Mouse (Mus musculus): Measurements from ENCODE around the gene Tsnax. TPM values are rescaled to one million over a fixed set of nuclear protein-coding genes. Genes with fewer than 3 reads are reported as not detected.

Tsnax gene
- polyA plus RNA-seq, 1 experiment from 2014 or later, result 130 TPM

DNA sequence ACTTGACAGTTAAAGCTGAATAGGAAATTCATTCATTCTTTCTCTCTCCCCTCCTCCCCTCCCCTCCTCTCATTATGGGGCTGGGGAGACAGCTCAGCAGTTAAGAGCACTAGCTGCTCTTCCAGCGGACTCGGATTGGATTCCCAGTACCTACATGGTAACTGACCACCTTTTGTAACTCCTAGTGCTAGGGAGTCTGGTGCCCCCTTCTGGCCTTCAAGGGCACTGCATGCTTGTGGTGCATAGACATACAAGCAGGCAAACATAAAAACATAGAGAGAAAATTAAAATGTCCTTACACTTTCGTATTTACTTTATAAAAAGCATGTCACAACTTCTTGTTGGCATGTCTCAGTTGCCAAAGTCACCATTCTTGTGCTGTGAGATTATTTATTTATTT is 32.8 kb upstream of the Tsnax start:
- Histone ChIP-seq H3K27ac (replicated peaks; ENCODE audit: low read depth, low read length) (no peak overlapping the region), H3K4me1 (ENCODE audit: control insufficient read depth, insufficient read depth, low read length) (no peaks in the 10 kb centered on the region), H3K4me2 (ENCODE audit: low read depth, low read length) (no peak overlapping the region), H3K4me3 (ENCODE audit: low read depth, low read length) (no peak overlapping the region), H3K27me3 (replicated peaks; ENCODE audit: control insufficient read depth, insufficient read depth, low read length) (no peaks in the 10 kb centered on the region), H3K9me3 (ENCODE audit: control insufficient read depth, low read length) (0 out of 2 replicates have a peak, but pooled peaks cover 3% of the 10 kb centered on the region), H3K9ac (ENCODE audit: low read depth, low read length) (no peak overlapping the region), H3K36me3 (ENCODE audit: control insufficient read depth, insufficient read depth, low read length) (no peaks in the 10 kb centered on the region)
- DNase-seq (ENCODE audit: low spot score) (no peak), ATAC-seq (ENCODE audit: low read depth) (no peak)
- 93% methylated on average over 3 of the region's 3 CpGs for WGBS

DNA sequence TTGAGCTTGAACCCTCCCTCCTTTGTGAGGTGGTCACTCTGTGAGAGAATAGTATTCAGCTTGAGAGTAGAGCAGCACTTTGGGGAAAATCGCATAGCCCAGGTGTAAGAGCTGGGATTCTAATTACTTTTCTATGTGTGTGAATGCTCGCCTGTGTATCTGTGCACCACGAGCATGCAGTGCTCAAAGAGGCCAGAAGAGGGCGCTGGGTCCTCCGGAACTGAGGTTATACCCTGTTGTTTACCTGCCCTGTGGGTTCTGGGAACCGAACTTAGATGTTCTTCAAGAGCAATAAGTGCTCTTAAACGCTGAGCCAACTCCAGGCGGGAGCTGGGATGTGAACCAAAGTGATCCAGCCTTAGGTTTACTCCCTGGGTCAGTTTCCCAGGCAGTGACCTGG is 32.0 kb upstream of the Tsnax start:
- no peaks in the 10 kb centered on the region for H3K27me3 ChIP-seq (replicated peaks; ENCODE audit: control insufficient read depth, insufficient read depth, low read length)
- no peak overlapping the region for H3K27ac ChIP-seq (replicated peaks; ENCODE audit: low read depth, low read length)
- no peak overlapping the region for H3K9ac ChIP-seq (ENCODE audit: low read depth, low read length)
- 83% methylated on average over 8 of the region's 8 CpGs for WGBS
- H3K4me3 ChIP-seq (ENCODE audit: low read depth, low read length), result no peak overlapping the region
- no peaks in the 10 kb centered on the region for H3K36me3 ChIP-seq (ENCODE audit: control insufficient read depth, insufficient read depth, low read length)
- ATAC-seq (ENCODE audit: low read depth) (no peak), DNase-seq (ENCODE audit: low spot score) (no peak)
- no peak overlapping the region for H3K4me2 ChIP-seq (ENCODE audit: low read depth, low read length)
- no peaks in the 10 kb centered on the region for H3K4me1 ChIP-seq (ENCODE audit: control insufficient read depth, insufficient read depth, low read length)
- 0 out of 2 replicates have a peak, but pooled peaks cover 3% of the 10 kb centered on the region for H3K9me3 ChIP-seq (ENCODE audit: control insufficient read depth, low read length)

DNA sequence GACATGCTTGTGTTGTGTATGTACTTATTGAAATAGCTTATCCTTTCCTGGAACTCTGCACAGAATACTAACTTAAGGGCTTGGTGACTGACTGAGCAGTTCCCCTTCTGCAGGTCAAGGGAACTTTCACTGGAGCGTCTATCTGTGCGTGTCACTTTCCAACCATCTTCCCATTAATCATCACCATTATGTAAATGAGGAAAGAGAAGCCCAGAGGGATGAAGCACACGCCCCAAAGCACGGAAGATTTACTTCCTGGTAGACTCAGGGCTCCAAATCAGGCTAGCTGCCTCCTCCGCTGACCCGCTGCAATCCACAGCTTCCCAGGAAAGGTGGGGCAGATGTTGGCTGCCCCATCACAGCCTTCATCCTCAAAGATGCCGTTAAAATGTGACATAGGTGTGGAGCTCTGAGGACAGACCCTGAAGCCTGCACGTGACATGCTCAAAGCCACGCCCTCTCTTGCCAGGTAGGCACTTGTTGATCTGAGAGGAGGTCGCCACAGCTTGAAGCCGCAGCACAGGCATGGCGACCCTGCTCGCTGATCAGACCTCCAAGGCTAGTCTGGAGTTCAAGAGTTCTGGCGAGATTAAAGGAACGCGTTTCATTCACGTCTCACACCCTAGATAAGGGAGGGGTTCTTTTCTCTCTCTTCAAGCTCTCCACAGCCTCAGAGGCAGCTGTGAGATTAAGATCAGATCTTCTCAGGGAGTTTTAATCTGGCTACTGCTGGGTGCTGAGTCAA is 21.7 kb upstream of the Tsnax start:
- Histone ChIP-seq H3K4me2 (ENCODE audit: low read depth, low read length) (peak overlapping the region; percentile 44), H3K4me3 (ENCODE audit: low read depth, low read length) (peak overlapping the region; percentile 7; the same call in 1 of the 2 replicates), H3K27me3 (replicated peaks; ENCODE audit: control insufficient read depth, insufficient read depth, low read length) (no peaks in the 10 kb centered on the region), H3K9me3 (ENCODE audit: control insufficient read depth, low read length) (no peaks in the 10 kb centered on the region), H3K27ac (replicated peaks; ENCODE audit: low read depth, low read length) (no peak overlapping the region), H3K36me3 (ENCODE audit: control insufficient read depth, insufficient read depth, low read length) (no peaks in the 10 kb centered on the region), H3K9ac (ENCODE audit: low read depth, low read length) (0 out of 2 replicates have a peak overlapping the region, but pooled peaks have one; percentile 11), H3K4me1 (ENCODE audit: control insufficient read depth, insufficient read depth, low read length) (no peaks in the 10 kb centered on the region)
- ATAC-seq (ENCODE audit: low read depth) (no peak), DNase-seq (ENCODE audit: low spot score) (no peak)
- WGBS, result 13% methylated on average over 17 of the region's 17 CpGs

DNA sequence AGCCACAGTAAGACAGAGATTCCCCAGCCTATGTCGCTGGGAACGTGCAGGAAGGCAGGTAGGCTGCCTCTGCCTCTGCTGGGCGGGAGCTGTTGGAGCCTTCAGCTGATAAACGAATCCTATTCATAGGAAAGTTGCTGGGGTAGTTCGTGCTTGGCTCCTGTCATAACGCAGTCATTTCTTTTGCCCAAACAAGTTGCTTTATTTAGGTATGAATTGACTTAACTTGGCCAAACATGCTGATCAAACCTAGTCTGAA is 21.2 kb upstream of the Tsnax start:
- no peaks in the 10 kb centered on the region for H3K36me3 ChIP-seq (ENCODE audit: control insufficient read depth, insufficient read depth, low read length)
- H3K9me3 ChIP-seq (ENCODE audit: control insufficient read depth, low read length), result no peaks in the 10 kb centered on the region
- peak overlapping the region; percentile 44; the same call in 1 of the 2 replicates for H3K4me2 ChIP-seq (ENCODE audit: low read depth, low read length)
- no peak for DNase-seq (ENCODE audit: low spot score)
- H3K27ac ChIP-seq (replicated peaks; ENCODE audit: low read depth, low read length), result no peak overlapping the region
- WGBS, result 27% methylated on average over 6 of the region's 6 CpGs
- no peak overlapping the region for H3K9ac ChIP-seq (ENCODE audit: low read depth, low read length)
- H3K4me3 ChIP-seq (ENCODE audit: low read depth, low read length), result no peak overlapping the region
- H3K4me1 ChIP-seq (ENCODE audit: control insufficient read depth, insufficient read depth, low read length), result no peaks in the 10 kb centered on the region
- no peaks in the 10 kb centered on the region for H3K27me3 ChIP-seq (replicated peaks; ENCODE audit: control insufficient read depth, insufficient read depth, low read length)
- no peak for ATAC-seq (ENCODE audit: low read depth)

DNA sequence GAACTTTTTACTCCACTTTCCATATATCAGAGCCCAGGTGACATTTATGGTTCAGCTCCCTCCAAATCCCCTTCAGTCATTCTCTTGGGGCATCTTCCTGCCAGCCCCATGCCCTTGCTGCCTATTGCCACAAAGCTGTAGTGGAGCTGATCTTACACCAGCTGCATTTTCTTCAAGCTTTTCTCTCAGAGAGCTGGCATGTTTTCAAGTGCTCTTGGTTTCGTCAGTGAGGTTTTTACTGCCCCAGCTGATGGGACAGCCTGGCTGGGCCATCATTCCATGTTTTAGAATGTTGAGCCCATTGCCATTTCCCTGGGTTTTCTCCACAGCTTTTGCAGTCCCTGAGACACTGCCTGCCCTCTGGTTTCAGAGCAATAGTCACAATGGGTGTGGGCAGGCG is 17.0 kb upstream of the Tsnax start:
- H3K27ac ChIP-seq (replicated peaks; ENCODE audit: low read depth, low read length), result no peak overlapping the region
- DNase-seq (ENCODE audit: low spot score), result no peak

GRCm38 (mm10) chr8:125024085-125024484 is 11.3 kb downstream of the Tsnax start:
- peaks cover 54% of the 10 kb centered on the region for H3K36me3 ChIP-seq (ENCODE audit: control insufficient read depth, insufficient read depth, low read length)
- DNase-seq (ENCODE audit: low spot score) (no peak), ATAC-seq (ENCODE audit: low read depth) (no peak)

More for the DNA sequence above, 17.0 kb upstream of the Tsnax start:
- Histone ChIP-seq H3K9me3 (ENCODE audit: control insufficient read depth, low read length) (peaks cover 19% of the 10 kb centered on the region), H3K4me2 (ENCODE audit: low read depth, low read length) (no peak overlapping the region), H3K9ac (ENCODE audit: low read depth, low read length) (no peak overlapping the region), H3K4me1 (ENCODE audit: control insufficient read depth, insufficient read depth, low read length) (no peaks in the 10 kb centered on the region), H3K36me3 (ENCODE audit: control insufficient read depth, insufficient read depth, low read length) (no peaks in the 10 kb centered on the region), H3K4me3 (ENCODE audit: low read depth, low read length) (no peak overlapping the region), H3K27me3 (replicated peaks; ENCODE audit: control insufficient read depth, insufficient read depth, low read length) (no peaks in the 10 kb centered on the region)
- no peak for ATAC-seq (ENCODE audit: low read depth)
- 63% methylated on average over 2 of the region's 2 CpGs for WGBS

DNA sequence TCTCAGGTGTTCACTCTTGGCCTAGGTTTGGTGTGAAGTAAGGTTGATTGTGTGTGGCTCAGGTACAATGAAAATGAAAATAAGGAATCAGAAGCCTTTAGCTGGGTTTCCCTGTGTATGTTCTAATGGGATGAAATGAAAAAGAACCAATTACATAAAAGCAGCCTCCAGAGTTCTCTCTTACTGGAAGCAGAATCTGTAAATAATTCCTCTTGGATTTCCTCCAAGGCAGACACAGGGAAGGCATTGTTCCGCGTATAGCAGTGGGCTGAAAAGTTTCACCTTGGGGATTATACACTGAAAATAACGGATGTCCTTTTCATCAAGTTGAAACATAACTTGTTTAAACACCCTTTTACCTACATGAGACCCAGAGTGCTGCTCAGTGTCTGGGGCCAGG is 14.4 kb downstream of the Tsnax start:
- peaks cover 82% of the 10 kb centered on the region for H3K36me3 ChIP-seq (ENCODE audit: control insufficient read depth, insufficient read depth, low read length)
- no peaks in the 10 kb centered on the region for H3K4me1 ChIP-seq (ENCODE audit: control insufficient read depth, insufficient read depth, low read length)
- no peak overlapping the region for H3K4me3 ChIP-seq (ENCODE audit: low read depth, low read length)
- DNase-seq (ENCODE audit: low spot score) (peak; percentile 80), ATAC-seq (ENCODE audit: low read depth) (no peak)
- peak overlapping the region; percentile 45; the same call in 1 of the 2 replicates for H3K27ac ChIP-seq (replicated peaks; ENCODE audit: low read depth, low read length)
- H3K4me2 ChIP-seq (ENCODE audit: low read depth, low read length), result no peak overlapping the region
- H3K27me3 ChIP-seq (replicated peaks; ENCODE audit: control insufficient read depth, insufficient read depth, low read length), result no peaks in the 10 kb centered on the region
- H3K9ac ChIP-seq (ENCODE audit: low read depth, low read length), result no peak overlapping the region
- no peaks in the 10 kb centered on the region for H3K9me3 ChIP-seq (ENCODE audit: control insufficient read depth, low read length)
- WGBS, result 48% methylated on average over 3 of the region's 3 CpGs

More at GRCm38 (mm10) chr8:125024085-125024484, 11.3 kb downstream of the Tsnax start:
- no peaks in the 10 kb centered on the region for H3K27me3 ChIP-seq (replicated peaks; ENCODE audit: control insufficient read depth, insufficient read depth, low read length)
- 82% methylated on average over 8 of the region's 8 CpGs for WGBS
- no peaks in the 10 kb centered on the region for H3K4me1 ChIP-seq (ENCODE audit: control insufficient read depth, insufficient read depth, low read length)
- H3K9me3 ChIP-seq (ENCODE audit: control insufficient read depth, low read length), result no peaks in the 10 kb centered on the region
- H3K4me3 ChIP-seq (ENCODE audit: low read depth, low read length), result no peak overlapping the region
- H3K27ac ChIP-seq (replicated peaks; ENCODE audit: low read depth, low read length), result no peak overlapping the region
- H3K4me2 ChIP-seq (ENCODE audit: low read depth, low read length), result no peak overlapping the region
- no peak overlapping the region for H3K9ac ChIP-seq (ENCODE audit: low read depth, low read length)

DNA sequence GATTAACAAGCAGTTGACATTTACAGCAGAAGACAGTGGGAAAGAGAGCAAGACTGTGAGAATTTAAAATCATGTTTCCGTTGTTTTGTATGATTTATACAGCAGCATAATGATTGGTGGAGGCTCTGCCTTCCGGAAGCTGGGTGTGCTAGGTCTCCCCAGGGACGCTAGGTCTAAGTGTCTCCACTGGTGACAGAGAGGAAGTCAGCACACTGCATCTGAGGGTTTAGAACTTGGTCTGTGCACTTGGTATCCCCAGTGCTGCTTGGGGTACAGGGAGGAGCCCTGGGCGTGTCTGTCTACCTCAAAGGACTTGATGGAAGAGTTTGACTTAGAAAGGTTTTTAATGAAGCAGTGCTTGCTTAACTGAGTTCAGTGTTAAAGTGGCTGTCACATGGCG is 16.0 kb downstream of the Tsnax start:
- ATAC-seq (ENCODE audit: low read depth) (no peak), DNase-seq (ENCODE audit: low spot score) (no peak)
- H3K9ac ChIP-seq (ENCODE audit: low read depth, low read length), result no peak overlapping the region
- no peaks in the 10 kb centered on the region for H3K4me1 ChIP-seq (ENCODE audit: control insufficient read depth, insufficient read depth, low read length)
- H3K27me3 ChIP-seq (replicated peaks; ENCODE audit: control insufficient read depth, insufficient read depth, low read length), result no peaks in the 10 kb centered on the region
- H3K4me3 ChIP-seq (ENCODE audit: low read depth, low read length), result no peak overlapping the region
- H3K9me3 ChIP-seq (ENCODE audit: control insufficient read depth, low read length), result no peaks in the 10 kb centered on the region
- 90% methylated on average over 5 of the region's 5 CpGs for WGBS
- peaks cover 93% of the 10 kb centered on the region for H3K36me3 ChIP-seq (ENCODE audit: control insufficient read depth, insufficient read depth, low read length)
- H3K4me2 ChIP-seq (ENCODE audit: low read depth, low read length), result no peak overlapping the region
- H3K27ac ChIP-seq (replicated peaks; ENCODE audit: low read depth, low read length), result no peak overlapping the region

DNA sequence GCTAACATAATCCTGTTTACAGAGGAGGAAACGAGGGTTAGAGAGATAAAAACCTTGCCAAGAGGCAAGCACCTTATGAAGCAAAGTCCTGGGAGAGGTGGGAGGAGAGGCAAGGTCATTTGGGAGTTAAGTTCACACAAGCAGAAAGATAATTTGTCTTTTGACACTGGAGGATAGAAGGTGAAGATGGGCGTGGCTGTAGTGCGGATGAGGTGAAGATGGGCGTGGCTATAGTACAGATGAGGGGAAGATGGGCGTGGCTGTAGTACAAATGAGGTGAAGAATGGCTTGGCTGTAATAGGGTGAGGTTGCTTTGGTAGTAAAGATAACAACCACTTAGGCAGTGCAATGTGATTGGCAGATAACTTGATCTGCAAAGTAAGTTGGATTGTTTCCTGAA is 18.5 kb downstream of the Tsnax start:
- no peak overlapping the region for H3K9ac ChIP-seq (ENCODE audit: low read depth, low read length)
- DNase-seq (ENCODE audit: low spot score), result no peak
- no peaks in the 10 kb centered on the region for H3K27me3 ChIP-seq (replicated peaks; ENCODE audit: control insufficient read depth, insufficient read depth, low read length)
- H3K4me1 ChIP-seq (ENCODE audit: control insufficient read depth, insufficient read depth, low read length), result no peaks in the 10 kb centered on the region
- 85% methylated on average over 5 of the region's 5 CpGs for WGBS
- H3K4me2 ChIP-seq (ENCODE audit: low read depth, low read length), result no peak overlapping the region
- no peak overlapping the region for H3K4me3 ChIP-seq (ENCODE audit: low read depth, low read length)
- peaks cover 77% of the 10 kb centered on the region for H3K36me3 ChIP-seq (ENCODE audit: control insufficient read depth, insufficient read depth, low read length)
- H3K9me3 ChIP-seq (ENCODE audit: control insufficient read depth, low read length), result no peaks in the 10 kb centered on the region
- ATAC-seq (ENCODE audit: low read depth), result no peak
- H3K27ac ChIP-seq (replicated peaks; ENCODE audit: low read depth, low read length), result no peak overlapping the region

Measured in embryonic facial prominence, embryonic 14.5 days (tissue).